Mouse (Mus musculus) macrophage (primary cell): ENCODE measurements around the gene Sult2b1. TPM values are rescaled to one million over a fixed set of nuclear protein-coding genes. Genes with fewer than 3 reads are reported as not detected.

Experiments used
- H3K27ac ChIP-seq: fragments of 350-480 bp; formaldehyde crosslinking; 2 replicates; pipeline ENCODE4 v1.9.0; 2021
- H3K36me3 ChIP-seq: fragments of 350-480 bp; formaldehyde crosslinking; 2 replicates; pipeline ENCODE4 v1.9.0; 2021; ENCODE audit errors: inconsistent target
- H3K4me3 ChIP-seq: fragments of 350-480 bp; formaldehyde crosslinking; 2 replicates; pipeline ENCODE4 v1.9.0; 2021; ENCODE audit errors: inconsistent target
- H3K79me2 ChIP-seq: fragments of 350-480 bp; formaldehyde crosslinking; 2 replicates; pipeline ENCODE4 v1.9.0; 2021; ENCODE audit errors: inconsistent target
- WGBS: methylation state at CpG from one replicate; pipeline ENCODE4 v1.1.7; 2026; ENCODE audit warnings: inconsistent platforms; ENCODE audit not compliant: missing documents; 5-methylcytosine and 5-hydroxymethylcytosine counted together
- polyA plus RNA-seq: library from polyadenylated mRNA; stranded (reverse); fragments of 250-400 nt; gene quantifications from 3 replicates; pipeline ENCODE4 v1.2.4, GENCODE M21; 2018; ENCODE audit warnings: inconsistent platforms

The Sult2b1 gene
- polyA plus RNA-seq, 1 experiment from 2014 or later = 0.55 TPM

DNA sequence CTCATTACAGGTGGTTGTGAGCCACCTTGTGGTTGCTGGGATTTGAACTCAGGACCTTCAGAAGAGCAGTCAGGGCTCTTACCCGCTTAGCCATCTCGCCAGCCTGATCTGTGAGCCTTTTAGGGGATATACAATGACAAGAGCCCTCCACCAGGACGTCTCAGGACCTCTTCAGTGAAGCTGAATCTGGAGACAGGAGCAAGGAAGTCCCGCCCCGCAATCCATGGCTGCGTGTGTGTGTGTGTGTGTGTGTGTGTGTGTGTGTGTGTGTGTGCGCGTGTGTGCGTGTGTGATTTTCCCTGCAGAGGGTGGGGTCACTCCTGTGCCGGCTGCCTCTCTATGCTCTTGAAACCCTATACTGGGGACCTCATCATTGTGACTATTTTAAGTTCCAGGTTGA, 44.6 kb downstream of the Sult2b1 start:
- no peaks in the 10 kb centered on the region for H3K36me3 ChIP-seq
- 66% methylated on average over 7 of the region's 10 CpGs for WGBS
- H3K79me2 ChIP-seq = no peaks in the 10 kb centered on the region
- H3K4me3 ChIP-seq = no peak overlapping the region
- H3K27ac ChIP-seq = no peak overlapping the region

DNA sequence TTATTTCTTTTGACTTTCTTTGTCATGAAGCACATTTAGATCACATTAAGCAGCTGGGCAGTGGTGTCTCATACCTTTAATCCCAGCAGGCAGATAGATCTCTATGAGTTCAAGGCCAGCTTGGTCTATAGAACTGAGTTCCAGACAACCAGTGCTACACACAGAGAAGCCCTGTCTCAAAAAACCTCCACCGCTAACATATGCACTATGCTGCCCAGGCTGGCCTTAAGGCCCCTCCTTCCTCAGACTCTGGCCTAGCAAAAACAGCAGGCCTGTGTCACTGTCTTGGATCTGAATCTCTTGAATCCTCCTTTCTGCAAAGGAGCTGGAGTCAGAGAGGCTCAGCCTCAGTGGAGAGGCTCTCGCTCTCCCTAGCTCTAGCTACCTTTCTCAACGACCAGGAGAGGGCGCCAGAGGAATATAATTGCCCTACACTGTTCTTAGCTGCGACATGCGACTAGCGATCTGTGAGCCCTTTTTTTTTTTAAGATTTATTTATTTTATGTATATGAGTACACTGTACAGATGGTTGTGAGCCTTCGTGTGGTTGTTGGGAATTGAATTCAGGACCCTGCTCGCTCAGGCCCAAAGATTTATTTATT, 45.2 kb downstream of the Sult2b1 start:
- no peaks in the 10 kb centered on the region for H3K79me2 ChIP-seq
- WGBS = 8% methylated on average over 9 of the region's 9 CpGs
- no peak overlapping the region for H3K4me3 ChIP-seq
- H3K36me3 ChIP-seq = no peaks in the 10 kb centered on the region
- H3K27ac ChIP-seq = no peak overlapping the region

DNA sequence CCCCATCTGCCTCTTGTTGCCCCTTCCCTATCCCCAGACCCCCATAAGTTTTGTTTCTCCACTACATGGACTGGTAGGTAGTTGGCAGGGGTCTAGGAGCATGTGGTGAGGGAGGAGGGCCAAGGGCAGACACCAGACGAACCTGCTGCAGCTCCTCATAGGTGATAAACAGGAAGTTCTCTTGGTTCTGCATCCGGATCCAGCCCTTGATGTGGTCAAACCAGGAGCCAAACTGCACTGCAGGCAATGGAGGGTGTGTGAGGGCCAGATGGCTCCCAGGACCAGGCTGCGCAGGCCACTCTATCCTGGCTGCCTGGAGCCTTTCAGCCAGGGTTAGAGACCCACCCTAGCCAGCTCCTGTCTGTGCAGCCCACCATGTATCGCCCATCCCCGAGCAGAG, 51.0 kb downstream of the Sult2b1 start:
- 59% methylated on average over 5 of the region's 5 CpGs for WGBS
- Histone ChIP-seq H3K4me3 (no peak overlapping the region), H3K79me2 (no peaks in the 10 kb centered on the region), H3K27ac (no peak overlapping the region), H3K36me3 (no peaks in the 10 kb centered on the region)

DNA sequence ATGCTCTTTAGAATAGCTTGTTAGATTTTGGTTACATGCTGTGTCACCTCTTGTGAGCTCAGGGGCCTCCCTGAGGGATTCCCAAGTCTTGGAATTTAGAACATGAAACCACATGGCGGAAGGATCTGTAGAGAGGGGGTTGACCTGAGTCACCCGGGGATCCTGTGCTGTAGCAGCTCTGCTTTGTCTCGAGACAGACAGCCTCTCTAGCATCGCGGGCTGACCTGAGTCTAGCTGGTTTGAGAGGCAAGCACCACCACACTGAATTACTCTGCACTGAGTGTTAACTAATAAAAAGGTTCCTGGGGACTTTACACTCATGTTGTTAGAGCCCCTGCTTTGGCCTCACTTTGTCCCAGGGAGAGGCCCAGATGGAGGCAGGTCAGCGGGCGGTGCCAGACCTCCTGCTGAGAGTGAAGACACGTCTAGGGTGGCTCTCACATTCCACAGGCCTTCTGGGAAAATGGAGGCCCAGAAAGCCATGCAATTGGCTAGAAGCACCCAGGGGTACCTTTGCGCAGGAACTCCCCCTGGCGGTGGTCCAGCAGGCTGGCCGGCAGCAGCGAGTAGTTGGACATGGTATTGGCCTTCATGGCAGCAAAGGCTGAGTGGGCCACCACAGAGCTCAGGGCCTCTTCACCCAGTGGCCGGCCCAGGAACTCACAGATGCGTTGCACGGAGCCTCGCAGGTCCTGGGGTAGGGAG, 53.6 kb downstream of the Sult2b1 start:
- Histone ChIP-seq H3K4me3 (no peak overlapping the region), H3K27ac (no peak overlapping the region), H3K36me3 (no peaks in the 10 kb centered on the region), H3K79me2 (no peaks in the 10 kb centered on the region)
- 56% methylated on average over 16 of the region's 16 CpGs for WGBS

DNA sequence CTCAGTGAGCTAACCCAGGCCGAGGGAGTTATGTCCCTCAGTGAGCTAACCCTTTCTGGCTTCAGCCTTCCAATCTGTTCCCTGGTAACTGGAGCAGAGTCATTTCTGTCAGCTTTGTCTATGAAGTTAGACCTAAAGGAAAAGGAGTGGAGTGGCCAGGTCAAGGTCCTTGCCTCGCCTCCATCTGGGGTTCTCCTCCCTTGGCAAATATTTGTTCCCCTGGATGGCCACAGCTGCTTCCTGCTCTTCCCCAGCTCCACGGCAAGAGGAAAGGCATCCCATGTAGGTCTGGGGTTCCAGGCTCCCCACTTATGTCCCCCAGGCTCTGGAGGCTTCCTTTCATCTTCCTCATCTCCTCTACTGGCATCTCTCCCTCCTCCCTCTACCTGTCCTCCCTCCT, 56.8 kb downstream of the Sult2b1 start:
- WGBS = 77% methylated on average over 3 of the region's 3 CpGs
- H3K79me2 ChIP-seq = no peaks in the 10 kb centered on the region
- no peak overlapping the region for H3K4me3 ChIP-seq
- H3K27ac ChIP-seq = no peak overlapping the region
- H3K36me3 ChIP-seq = no peaks in the 10 kb centered on the region

DNA sequence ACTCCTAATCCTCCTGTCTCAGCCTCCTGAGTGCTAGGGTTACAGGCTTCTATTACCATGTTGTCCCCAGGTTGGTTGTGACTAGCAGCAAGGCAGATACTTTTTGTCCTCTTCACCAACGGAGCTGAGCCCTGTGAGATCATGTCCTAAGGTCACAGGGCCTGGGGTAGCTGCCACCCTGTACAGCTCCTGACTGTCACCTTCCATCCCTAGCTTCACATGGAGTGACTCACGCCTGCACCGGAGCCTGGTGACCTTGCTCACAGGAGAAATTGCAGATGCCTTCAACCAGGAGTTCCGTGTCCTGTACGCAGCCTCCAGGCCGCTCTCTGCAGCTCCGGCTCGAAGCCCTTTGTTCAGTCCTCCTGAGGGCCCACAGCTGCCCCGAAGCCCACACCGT, 58.0 kb downstream of the Sult2b1 start:
- Histone ChIP-seq H3K4me3 (no peak overlapping the region), H3K79me2 (no peaks in the 10 kb centered on the region), H3K36me3 (no peaks in the 10 kb centered on the region), H3K27ac (no peak overlapping the region)
- 97% methylated on average over 10 of the region's 10 CpGs for WGBS

DNA sequence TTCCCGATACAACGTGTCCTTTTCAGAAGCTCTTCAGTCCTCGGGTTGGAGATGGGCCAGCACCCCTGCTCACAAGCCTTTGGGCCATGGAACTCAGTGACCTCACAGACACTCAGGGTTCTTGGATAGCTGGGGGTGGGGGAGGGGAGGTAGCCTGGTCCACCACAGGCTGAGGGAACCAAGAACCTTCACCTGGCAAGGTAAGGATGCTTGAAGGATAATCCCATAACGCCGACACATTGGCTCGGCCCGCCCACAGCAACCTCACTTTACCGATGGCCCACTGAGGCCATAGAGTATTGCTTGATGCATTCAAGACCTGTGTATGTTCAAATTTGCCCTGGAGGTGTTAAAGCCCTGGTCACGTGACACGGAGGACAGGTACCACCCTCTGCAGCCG, 58.8 kb downstream of the Sult2b1 start, which contains the start of gene Spaca4:
Gene Spaca4, minus strand, starts transcription at position 101 of the 400 bp plus-strand sequence.
- 93% methylated on average over 11 of the region's 11 CpGs for WGBS
- H3K4me3 ChIP-seq = no peak within 1 kb of the TSS
- no peaks in the 10 kb centered on the region for H3K79me2 ChIP-seq
- no peak within 1 kb of the TSS for H3K27ac ChIP-seq
- H3K36me3 ChIP-seq = no peaks in the 10 kb centered on the region; the same call in 1 of the 2 replicates

DNA sequence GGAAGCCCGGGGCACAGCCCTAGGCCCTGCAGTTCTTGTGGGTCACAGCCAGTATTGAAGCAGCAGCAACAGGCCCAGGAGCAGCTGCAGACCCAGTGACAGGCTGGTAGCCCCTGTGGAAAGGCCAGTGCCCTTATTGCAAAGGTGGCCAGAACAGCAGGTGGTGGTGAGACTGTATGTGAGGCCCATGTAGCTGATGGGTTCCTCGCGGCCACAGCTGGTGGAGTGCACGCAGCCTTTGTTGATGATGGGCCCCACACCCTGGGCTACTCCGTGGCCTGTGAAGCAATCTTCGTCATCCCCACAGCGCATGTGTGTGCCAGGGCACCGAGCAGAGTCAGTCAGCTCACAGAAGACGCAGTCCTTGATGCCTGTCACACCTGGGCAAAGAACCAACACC, 59.3 kb downstream of the Sult2b1 start:
- Histone ChIP-seq H3K4me3 (no peak overlapping the region), H3K36me3 (no peaks in the 10 kb centered on the region; the same call in 1 of the 2 replicates), H3K79me2 (no peaks in the 10 kb centered on the region), H3K27ac (no peak overlapping the region)
- WGBS = 82% methylated on average over 9 of the region's 9 CpGs

DNA sequence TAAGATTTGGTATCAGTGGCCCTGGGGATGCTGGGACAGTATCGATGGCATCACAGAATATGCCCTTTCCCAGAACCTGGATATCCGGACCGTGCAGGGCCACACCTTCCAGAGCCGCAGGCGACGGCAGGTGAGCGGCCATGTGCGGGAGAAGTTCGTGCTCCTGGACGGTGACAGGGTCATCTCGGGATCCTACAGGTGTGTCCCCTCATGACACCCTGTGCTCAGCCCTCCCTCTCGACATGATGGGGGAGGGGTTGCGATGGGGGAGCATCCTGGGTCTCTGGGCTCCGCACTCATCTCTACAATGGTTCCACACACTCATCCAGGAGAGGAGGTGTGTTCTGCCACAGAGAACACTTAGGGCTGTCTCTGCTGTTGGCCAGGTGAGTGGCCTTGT, 60.7 kb downstream of the Sult2b1 start:
- 95% methylated on average over 14 of the region's 14 CpGs for WGBS
- peaks cover 9% of the 10 kb centered on the region; the same call in 1 of the 2 replicates for H3K36me3 ChIP-seq

DNA sequence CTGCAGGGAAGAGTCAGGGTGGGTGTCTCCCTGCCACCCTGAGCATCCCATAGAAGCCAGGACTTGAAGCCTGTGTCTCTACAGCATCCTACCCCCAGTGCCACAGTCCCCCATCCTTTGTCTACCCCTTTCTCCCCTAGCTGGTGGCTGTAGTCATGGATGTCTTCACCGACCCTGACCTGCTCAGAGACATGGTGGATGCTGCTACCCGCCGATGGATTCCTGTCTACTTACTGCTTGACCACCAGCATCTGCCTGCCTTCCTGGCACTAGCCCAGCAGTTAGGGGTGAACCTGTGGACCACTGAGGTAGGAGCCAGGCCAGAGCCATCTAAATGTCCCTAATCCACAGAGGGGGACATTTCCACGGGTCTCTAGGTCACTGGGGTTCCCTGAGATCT, 61.2 kb downstream of the Sult2b1 start:
- H3K79me2 ChIP-seq = peaks cover 14% of the 10 kb centered on the region
- H3K27ac ChIP-seq = no peak overlapping the region
- H3K4me3 ChIP-seq = no peak overlapping the region
- H3K36me3 ChIP-seq = peaks cover 9% of the 10 kb centered on the region; the same call in 1 of the 2 replicates
- 93% methylated on average over 4 of the region's 4 CpGs for WGBS

More for the DNA sequence above, 60.7 kb downstream of the Sult2b1 start:
- no peak overlapping the region for H3K27ac ChIP-seq
- H3K79me2 ChIP-seq = peaks cover 9% of the 10 kb centered on the region
- H3K4me3 ChIP-seq = no peak overlapping the region

DNA sequence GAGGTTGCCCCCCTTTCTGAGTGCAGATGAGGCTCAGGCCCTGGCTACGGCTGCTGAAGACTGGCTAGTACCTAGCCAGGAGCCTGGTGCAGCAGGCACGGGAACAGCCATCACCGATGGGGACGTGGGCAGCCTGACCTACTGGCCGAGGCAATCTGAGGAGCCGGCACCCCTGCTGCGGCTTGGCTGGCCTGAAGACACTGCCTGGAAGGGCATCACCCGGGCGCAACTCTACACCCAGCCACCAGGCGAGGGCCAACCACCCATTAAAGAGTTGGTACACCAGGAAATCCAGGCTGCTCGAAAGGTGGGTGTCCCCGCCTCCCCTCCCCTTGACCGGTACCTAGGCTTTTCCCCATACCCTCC, 62.1 kb downstream of the Sult2b1 start:
- peaks cover 9% of the 10 kb centered on the region; the same call in 1 of the 2 replicates for H3K36me3 ChIP-seq
- no peak overlapping the region for H3K27ac ChIP-seq
- no peak overlapping the region for H3K4me3 ChIP-seq
- 82% methylated on average over 13 of the region's 13 CpGs for WGBS
- peaks cover 18% of the 10 kb centered on the region for H3K79me2 ChIP-seq

DNA sequence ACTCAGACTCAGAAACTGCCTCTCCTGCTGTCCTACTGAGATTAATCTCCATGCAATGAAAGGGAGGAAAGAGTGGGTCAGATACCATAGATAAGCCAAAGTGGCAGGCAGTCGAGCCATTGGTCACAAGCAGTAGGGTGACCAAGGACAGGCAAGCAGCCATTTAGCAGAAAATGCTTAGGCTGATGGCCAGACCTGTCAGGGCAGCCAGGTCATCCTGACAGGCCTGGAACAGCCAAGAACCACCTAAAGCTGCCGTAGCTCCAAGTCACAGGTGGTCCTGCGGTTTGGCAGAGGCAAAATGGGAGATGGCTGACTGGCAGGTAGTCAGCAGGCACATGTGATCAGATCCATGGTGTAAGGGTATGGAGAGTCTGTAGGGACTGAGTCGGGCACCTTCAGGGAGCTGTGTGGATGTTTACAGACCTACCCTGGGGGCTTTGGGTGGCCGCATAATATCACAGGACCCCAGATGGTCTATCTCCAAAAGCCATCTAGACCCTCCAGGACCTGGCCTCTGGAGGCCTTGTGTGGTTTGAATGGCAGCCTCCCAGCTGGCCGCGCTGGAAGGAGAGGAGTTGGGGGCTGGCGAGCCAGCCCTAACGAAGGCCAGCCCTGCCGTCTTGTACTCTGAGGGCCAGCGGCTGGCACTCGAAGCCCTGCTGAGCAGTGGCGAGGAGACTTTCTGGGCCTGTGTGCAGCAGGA, 62.7 kb downstream of the Sult2b1 start:
- Histone ChIP-seq H3K36me3 (peaks cover 9% of the 10 kb centered on the region; the same call in 1 of the 2 replicates), H3K4me3 (no peak overlapping the region), H3K27ac (no peak overlapping the region), H3K79me2 (peaks cover 22% of the 10 kb centered on the region)
- WGBS = 88% methylated on average over 13 of the region's 13 CpGs

DNA sequence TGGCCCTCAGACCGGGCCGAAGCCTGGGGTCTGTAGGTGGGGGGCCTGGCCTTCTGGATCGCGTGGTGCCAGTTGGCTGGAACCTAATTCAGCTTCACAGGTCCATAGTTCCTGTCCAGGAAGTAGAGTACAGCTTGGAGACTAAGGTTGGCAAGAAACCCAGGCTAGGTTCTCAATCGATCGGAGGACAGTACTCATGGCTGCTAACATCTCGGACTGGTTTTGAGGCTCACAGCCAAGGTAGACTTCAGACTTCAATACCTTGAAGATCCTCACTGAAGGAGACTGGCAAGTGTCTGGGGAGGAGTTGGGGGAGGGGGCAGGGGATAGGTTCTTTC, 63.3 kb downstream of the Sult2b1 start:
- no peak overlapping the region for H3K4me3 ChIP-seq
- H3K27ac ChIP-seq = no peak overlapping the region
- peaks cover 27% of the 10 kb centered on the region for H3K79me2 ChIP-seq
- WGBS = 89% methylated on average over 7 of the region's 7 CpGs
- peaks cover 9% of the 10 kb centered on the region; the same call in 1 of the 2 replicates for H3K36me3 ChIP-seq

DNA sequence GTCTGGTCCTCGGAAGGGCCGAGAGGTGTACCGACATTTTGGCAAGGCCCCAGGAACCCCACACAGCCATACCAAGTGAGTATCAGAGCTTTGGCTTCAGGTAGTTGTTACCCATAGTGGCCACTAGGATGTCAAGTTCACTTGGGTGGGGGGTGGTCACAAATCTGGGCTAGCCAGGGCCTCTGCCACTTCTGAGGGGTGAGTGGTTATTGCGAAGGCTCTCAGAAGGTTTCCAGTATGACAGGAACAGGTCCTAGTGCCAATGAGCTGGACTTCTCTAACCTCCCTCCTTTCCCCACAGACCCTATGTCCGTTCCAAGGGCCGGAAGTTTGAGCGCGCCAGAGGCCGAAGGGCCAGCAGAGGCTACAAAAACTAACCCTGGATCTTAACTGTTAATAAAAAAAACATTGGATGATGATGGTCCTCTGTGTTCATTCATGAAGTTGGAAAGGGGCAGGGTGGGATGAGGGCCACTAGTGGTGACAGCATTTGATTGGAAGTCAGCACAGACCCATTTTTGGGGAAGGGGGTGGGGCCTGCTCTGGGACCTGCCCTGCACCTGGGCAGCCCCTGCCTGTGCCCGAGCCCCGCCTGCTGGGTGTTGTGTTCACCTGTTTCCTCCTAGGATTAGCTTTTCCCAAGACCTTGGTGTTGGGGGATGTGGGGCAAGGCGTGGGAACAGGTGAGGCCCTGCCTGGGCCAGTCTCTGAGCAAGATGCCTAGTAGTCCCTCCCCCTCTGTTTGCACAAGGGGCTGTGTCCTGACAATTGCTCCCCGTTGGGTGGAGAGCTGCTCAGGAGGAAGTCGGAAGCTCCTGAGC, 63.8 kb downstream of the Sult2b1 start, which contains the start of gene Fam83e:
Gene Fam83e, plus strand, starts transcription at position 800 of the 821 bp plus-strand sequence.
- WGBS = 82% methylated on average over 6 of the region's 14 CpGs
- Histone ChIP-seq H3K27ac (no peak within 1 kb of the TSS), H3K79me2 (peaks cover 29% of the 10 kb centered on the region), H3K36me3 (peaks cover 9% of the 10 kb centered on the region; the same call in 1 of the 2 replicates), H3K4me3 (no peak within 1 kb of the TSS)
